Mouse (Mus musculus): ENCODE data around the gene Prpsap1.
A peak's percentile ranks its signal among the peaks of the same experiment; 100 is the strongest.

Prpsap1 gene

GRCm38 (mm10) chr11:116493795-116494252 is at the start of gene Prpsap1:
Gene Prpsap1 (minus strand): TSS chr11:116494202.
- DNase-seq (ENCODE audit: low spot score), result peak; percentile 82

GRCm38 (mm10) chr11:116543110-116543509 is 49.1 kb upstream of the Prpsap1 start:
- no peak for DNase-seq (ENCODE audit: low spot score)

DNA sequence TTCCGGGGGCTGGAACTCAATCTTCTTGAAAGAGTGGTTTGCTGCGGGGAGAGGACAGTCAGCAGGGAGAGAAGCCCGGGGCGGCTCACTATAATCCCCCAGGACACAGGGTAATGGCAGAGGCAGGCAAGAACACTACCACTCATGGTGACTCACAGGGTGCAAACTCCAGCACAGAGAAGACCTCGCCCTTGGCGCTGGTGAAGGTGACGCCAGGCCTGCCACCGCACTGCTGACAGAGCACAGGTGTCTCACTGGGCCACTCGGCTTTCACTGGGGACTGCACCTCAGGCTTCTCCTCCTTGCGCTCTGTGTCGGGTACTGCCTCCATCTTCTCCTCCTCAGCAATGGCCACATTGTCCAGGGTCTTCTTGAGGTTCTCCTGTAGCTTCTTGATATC is 47.2 kb upstream of the Prpsap1 start:
- DNase-seq (ENCODE audit: low spot score), result no peak

GRCm38 (mm10) chr11:116538142-116538735 is 44.2 kb upstream of the Prpsap1 start:
- DNase-seq (ENCODE audit: low spot score), result no peak

GRCm38 (mm10) chr11:116537388-116537787 is 43.4 kb upstream of the Prpsap1 start:
- no peak for DNase-seq (ENCODE audit: low spot score)

- DNase-seq (ENCODE audit: low spot score), result no peak
Measured at GRCm38 (mm10) chr11:116536685-116537084, 42.7 kb upstream of the Prpsap1 start.

GRCm38 (mm10) chr11:116534154-116534865 is 40.3 kb upstream of the Prpsap1 start:
- peak; percentile 87 for DNase-seq (ENCODE audit: low spot score)

DNA sequence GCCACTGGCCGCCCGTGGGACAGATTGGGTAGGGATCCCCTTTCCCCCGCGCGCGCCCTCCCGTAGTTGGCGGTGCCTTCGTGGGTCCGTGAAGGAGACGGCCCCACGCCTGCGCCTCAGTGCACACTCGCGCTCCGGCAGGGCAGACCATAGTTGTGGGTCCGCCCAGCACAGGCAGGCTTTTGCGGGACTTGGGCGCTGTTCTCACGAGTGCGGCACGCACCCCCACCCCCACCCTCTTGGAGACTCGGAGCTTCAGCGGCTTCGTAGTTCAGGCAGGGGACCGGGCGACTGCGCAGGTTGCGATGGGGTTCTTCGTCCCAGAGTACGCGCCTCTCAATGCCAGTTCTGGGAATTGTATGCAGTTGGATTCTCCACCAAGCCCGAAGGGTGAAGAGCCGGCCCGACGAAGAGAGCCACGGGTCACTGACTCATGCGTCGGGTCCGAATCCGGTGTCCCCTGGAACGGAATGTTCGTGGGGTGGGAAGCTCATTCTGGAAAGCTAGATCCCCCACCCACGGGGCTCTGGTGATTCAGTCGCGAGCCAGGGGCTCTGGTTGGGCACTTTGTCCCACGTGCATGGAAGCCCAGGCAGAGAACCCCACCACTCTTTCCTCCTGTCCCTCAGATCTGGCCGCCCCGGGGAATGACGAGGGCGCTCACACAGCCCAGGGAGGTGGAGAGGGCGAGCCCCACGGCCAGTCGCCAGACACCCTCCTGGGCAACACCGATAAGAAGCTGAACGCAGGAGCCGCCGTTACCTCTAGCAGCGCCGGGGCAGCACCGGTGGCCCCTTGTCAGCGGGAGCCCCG is 39.5 kb upstream of the Prpsap1 start:
- DNase-seq (ENCODE audit: low spot score), result no peak

GRCm38 (mm10) chr11:116532810-116533338 is 38.9 kb upstream of the Prpsap1 start:
- DNase-seq (ENCODE audit: low spot score), result peak; percentile 68

DNA sequence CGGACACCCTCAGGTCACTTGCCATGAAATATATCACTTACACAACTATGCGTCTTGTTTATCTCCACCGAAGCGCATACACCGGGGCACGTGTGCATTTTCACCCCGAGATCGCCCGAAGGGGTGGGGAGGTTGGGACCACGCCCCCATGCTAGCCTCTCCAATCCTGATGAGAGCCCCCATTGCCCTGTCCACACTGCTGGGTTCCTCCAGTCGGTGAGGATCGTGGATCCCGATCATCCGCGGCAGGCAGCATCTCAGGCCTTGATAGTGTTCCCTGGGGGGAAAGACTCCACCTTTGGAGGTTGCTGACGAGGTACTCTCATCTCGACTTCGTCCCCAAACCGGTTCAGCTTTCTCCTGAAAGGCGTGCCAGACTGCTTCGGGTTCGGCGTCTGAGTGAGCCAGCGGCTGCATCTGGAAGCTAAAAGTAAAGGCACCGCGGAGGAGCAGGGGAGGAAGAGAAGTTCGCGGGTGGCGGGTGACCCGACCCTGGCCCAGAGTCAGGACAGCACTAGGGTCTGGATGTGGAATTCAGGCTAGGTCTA is 38.3 kb upstream of the Prpsap1 start:
- DNase-seq (ENCODE audit: low spot score), result peak; percentile 60

GRCm38 (mm10) chr11:116531371-116532191 is 37.6 kb upstream of the Prpsap1 start:
- DNase-seq (ENCODE audit: low spot score), result no peak

DNA sequence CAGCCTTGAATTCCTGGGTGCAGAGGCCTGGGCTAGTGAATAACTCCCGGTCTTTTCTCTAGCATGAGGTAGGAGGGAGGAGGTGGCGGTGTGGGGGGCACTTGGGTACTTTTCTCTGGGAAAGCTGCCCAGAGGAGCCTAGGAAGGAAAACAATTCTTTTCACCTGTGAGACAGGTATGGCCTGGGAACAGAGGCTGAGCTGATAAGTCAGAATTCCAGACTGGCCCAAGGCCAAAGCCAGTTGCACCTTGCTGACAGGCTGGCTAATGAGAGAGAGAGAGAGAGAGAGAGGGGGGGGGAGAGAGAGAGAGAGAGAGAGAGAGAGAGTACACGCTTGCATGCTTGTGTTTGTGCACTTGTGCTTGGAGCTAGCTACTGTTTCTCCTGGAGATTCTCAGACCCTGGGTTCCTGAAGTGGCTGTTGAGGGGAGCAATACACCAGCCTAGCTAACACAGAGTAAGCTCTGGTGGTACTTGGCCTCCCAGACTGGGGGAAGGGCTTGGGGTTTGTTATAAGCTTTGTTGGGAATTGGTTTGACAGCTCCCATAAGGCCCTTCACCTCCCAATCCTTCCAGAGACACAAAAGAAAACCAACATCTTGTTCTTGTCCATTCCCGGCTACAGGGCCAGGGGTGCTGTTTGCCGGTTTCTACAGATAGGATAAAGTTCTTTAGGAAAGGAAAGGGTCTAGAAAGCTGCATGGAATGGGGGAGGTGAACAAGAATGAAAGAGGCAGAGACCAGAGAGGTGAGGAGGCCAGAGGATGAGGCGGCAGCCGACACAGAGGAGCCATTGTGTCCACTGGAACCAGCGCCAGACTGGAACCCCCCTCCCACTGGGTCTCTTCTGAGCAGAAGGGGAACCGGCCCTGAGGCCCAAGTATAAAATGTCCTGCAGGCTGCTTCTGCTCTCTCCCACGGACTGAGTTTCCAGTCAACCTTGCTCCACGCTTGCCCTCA is 36.5 kb upstream of the Prpsap1 start, which contains the start of gene Sphk1:
Sphk1 (plus strand) TSS at position 739 of the 961 bp plus-strand sequence.
- DNase-seq (ENCODE audit: low spot score), result peak; percentile 47

DNA sequence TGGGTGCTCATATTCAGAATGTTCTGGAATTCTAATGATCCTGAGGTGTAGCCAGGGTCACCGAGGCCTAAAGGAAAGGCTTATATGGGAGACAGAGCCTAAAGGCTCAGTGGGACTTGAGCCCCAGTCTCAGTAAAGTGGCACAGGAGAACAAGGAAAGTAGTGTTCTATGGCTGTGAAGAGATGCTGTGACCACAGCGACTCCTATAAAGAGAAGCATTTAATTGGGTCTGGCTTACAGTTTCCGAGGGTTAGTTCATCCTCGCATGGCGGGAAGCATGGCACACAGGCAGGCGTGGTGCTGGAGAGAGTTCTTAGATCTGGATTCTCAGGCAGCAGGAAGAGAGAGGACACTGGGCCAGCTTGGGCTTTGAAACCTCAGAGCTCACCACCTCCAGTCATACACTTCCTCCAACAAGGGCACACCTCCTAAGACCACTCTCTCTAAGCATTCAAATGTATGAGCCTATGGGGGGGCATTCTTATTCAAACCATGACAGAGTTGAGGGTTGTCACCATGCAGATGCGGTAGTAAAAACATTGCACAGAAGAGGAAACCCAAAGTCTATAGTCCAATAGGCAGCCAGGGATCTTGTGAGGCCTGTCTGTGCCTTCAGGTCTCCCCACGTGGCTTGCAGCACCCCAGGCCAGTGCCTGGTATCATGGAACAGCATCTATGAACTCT is 34.8 kb upstream of the Prpsap1 start:
- no peak for DNase-seq (ENCODE audit: low spot score)

GRCm38 (mm10) chr11:116523699-116524189 is 29.7 kb upstream of the Prpsap1 start:
- DNase-seq (ENCODE audit: low spot score), result no peak

DNA sequence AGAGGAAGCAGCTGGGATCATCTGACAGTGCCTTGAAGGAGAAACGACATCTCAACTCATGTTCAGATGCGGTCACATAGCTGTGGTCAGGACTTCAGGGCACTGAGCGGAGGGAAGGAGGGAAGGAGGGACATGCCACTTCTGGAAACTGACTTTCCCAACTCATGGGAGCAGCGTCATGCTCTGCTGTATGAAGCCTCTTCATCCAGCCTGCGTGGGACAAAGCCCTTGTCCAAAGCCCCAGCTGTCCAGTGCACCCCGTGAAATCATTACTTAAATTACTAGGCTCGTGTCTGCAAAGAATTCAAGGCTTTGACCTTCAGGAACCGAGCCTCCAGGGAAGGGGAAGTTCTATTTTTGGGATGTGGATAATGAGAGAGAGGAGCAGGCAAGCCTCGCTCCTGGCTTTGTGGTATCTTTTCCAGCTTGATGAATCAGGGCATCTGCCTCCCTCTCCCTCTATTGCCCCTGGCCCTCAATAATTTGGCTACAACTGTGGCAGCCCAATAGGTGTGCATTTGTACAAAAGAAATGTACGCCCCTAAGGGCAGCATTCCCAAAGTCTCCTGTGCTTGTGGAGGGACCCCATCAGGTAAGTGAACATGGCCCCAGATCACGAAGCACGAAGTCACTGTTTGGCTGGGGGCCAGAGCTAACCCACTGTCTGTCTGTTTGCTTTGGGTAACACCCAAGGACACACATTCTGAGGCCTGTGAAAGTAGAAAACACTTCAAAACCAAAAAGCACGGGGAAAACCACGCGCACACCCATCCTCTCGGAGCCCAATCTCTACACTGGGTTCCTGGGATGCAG is 29.1 kb upstream of the Prpsap1 start:
- DNase-seq (ENCODE audit: low spot score), result no peak

DNA sequence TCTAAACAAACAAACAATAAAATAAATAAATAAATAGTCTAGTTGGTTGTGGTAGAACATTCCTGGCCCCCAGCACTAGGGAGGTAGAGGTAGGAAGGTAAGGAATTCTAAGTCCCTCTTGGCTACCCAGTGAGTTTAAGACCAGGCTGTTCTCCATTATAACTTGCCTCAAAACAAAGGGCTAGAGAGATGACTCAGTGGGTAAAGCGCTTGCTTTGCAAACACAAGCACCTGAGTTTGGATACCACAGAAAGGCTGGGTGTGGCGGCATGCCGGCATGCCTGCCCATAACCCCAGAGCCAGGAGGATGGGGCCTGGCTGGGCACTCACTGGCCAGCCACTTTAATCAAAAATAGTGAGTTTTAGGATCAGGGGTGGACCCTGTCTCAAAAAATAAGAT is 28.0 kb upstream of the Prpsap1 start:
- DNase-seq (ENCODE audit: low spot score), result no peak

- DNase-seq (ENCODE audit: low spot score), result no peak
Measured at GRCm38 (mm10) chr11:116521143-116521542, 27.1 kb upstream of the Prpsap1 start.

DNA sequence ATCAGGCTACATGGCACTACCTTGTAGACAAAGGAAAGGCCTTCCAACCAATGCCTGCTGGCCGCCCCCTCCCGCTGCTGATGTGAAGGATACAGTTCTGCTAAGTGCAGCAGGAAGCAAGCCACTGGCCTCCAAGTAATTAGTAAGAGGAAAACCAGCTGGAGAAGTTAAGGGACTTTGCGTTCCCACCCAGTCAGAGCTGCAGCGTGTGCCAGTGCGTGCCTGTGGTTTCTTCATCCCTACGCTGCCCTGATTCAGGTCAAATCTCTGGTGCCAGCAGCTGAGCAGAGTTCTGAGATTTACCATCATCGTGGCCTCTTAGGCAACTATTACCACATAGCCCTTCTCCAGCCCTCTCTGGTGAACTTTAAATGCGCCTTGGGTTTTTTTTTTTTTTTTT is 24.5 kb upstream of the Prpsap1 start:
- no peak for DNase-seq (ENCODE audit: low spot score)
